Mouse (Mus musculus): ENCODE data around the gene Gsg1l2. TPM values are rescaled to one million over a fixed set of nuclear protein-coding genes. Genes with fewer than 3 reads are reported as not detected.

The Gsg1l2 gene
- polyA plus RNA-seq, 1 experiment from 2014 or later = not detected

DNA sequence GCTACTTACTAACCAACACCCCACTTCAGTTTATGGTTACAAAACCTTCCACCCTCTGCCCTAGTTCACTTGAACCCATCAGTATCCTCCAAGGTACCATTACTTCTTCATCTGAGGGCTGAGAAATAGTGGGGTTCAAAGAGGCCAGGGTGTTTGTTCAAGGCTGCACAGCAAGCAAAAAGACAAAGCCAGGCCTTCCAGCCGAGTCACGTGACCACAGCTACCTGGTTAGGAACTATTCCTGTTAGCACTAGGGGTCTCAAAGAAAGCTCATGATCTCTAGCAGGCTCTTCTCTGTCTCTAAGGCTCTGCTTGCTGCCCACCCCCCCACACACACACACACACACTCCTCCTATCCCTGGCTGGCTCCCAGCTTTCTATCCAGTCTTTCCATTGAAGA lies 2.7 kb upstream of the Gsg1l2 start:
- no peaks in the 10 kb centered on the region for H3K4me1 ChIP-seq (replicated peaks)
- H3K4me2 ChIP-seq (replicated peaks) = no peak overlapping the region
- no peak for ATAC-seq
- no peaks in the 10 kb centered on the region for H3K36me3 ChIP-seq
- no peak overlapping the region for H3K27ac ChIP-seq
- H3K4me3 ChIP-seq (replicated peaks) = no peak overlapping the region
- no peaks in the 10 kb centered on the region for H3K27me3 ChIP-seq
- H3K9me3 ChIP-seq = no peaks in the 10 kb centered on the region
- no peak overlapping the region for H3K9ac ChIP-seq (replicated peaks)
- WGBS = 87% methylated on average over 2 of the region's 2 CpGs

GRCm38 (mm10) chr11:67772577-67772976 lies 1.8 kb upstream of the Gsg1l2 start:
- H3K4me1 ChIP-seq (replicated peaks) = no peaks in the 10 kb centered on the region
- H3K9ac ChIP-seq (replicated peaks) = no peak overlapping the region
- H3K36me3 ChIP-seq = no peaks in the 10 kb centered on the region
- H3K27ac ChIP-seq = no peak overlapping the region
- no peak overlapping the region for H3K4me2 ChIP-seq (replicated peaks)
- no peaks in the 10 kb centered on the region for H3K27me3 ChIP-seq
- WGBS = 29% methylated on average over 8 of the region's 8 CpGs
- no peak for ATAC-seq
- H3K9me3 ChIP-seq = no peaks in the 10 kb centered on the region
- no peak overlapping the region for H3K4me3 ChIP-seq (replicated peaks)

- H3K9ac ChIP-seq (replicated peaks) = no peak overlapping the region
These were observed 15.8 kb downstream of the Gsg1l2 start for GRCm38 (mm10) chr11:67790182-67790581.

DNA sequence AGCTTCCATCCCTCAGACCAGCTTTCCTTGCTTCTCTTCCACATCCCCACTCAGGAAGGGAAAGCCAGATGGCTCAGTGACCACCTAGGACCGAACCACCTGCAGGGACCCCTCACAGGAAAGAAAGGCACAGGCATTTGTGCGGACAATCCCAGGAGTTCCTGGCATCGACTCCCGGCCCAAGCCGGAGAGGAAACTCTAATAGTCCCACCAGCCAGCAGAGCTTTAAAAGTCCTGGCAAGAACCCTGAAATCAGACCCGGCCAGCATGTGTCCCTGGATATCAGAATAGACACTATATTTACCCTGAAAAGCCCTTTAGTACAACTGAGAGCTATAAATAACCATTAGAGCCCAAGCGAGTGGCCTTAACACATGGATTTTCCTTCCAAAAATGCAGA lies 23.5 kb downstream of the Gsg1l2 start, which contains the start of gene Dhrs7c:
TSS of gene Dhrs7c (plus strand) at position 257 of the 400 bp plus-strand sequence.
- H3K36me3 ChIP-seq = no peaks in the 10 kb centered on the region
- no peak within 1 kb of the TSS for H3K4me2 ChIP-seq (replicated peaks)
- H3K4me1 ChIP-seq (replicated peaks) = no peaks in the 10 kb centered on the region
- no peaks in the 10 kb centered on the region for H3K9me3 ChIP-seq
- no peaks in the 10 kb centered on the region for H3K27me3 ChIP-seq
- H3K27ac ChIP-seq = no peak within 1 kb of the TSS
- no peak for ATAC-seq
- no peak within 1 kb of the TSS for H3K9ac ChIP-seq (replicated peaks)
- WGBS = 89% methylated on average over 7 of the region's 7 CpGs
- no peak within 1 kb of the TSS for H3K4me3 ChIP-seq (replicated peaks)

More at GRCm38 (mm10) chr11:67790182-67790581, 15.8 kb downstream of the Gsg1l2 start:
- no peak for ATAC-seq
- Histone ChIP-seq H3K4me2 (replicated peaks) (no peak overlapping the region), H3K9me3 (no peaks in the 10 kb centered on the region), H3K27ac (no peak overlapping the region), H3K4me1 (replicated peaks) (no peaks in the 10 kb centered on the region), H3K4me3 (replicated peaks) (no peak overlapping the region), H3K27me3 (no peaks in the 10 kb centered on the region), H3K36me3 (no peaks in the 10 kb centered on the region)
- 86% methylated on average over 11 of the region's 11 CpGs for WGBS

GRCm38 (mm10) chr11:67800130-67800723 lies 25.8 kb downstream of the Gsg1l2 start:
- Histone ChIP-seq H3K9me3 (no peaks in the 10 kb centered on the region), H3K4me3 (replicated peaks) (no peak overlapping the region), H3K36me3 (no peaks in the 10 kb centered on the region), H3K27me3 (no peaks in the 10 kb centered on the region), H3K27ac (no peak overlapping the region), H3K9ac (replicated peaks) (no peak overlapping the region), H3K4me2 (replicated peaks) (no peak overlapping the region), H3K4me1 (replicated peaks) (no peaks in the 10 kb centered on the region)
- no peak for ATAC-seq

DNA sequence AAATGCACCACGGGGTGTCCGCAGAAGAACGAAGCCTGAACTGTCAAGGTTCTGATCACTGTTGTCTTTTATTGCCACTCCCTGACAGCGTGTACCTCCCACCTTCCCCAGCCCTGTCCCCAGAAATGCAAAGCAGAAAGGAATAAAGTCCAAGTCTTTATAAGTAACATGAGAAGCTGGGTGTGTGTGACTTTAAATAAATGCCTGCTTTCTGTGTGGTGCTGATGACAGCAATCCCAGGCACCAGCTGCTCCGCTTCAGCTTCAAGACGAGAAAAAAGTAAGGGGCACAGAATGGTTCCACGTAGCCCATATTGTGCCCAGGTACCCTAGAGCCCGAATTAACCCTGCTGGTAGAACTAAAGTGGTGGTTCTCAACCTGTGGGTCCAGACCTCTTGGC lies 26.8 kb downstream of the Gsg1l2 start:
- no peak for ATAC-seq
- H3K4me2 ChIP-seq (replicated peaks) = no peak overlapping the region
- WGBS = 82% methylated on average over 8 of the region's 8 CpGs

DNA sequence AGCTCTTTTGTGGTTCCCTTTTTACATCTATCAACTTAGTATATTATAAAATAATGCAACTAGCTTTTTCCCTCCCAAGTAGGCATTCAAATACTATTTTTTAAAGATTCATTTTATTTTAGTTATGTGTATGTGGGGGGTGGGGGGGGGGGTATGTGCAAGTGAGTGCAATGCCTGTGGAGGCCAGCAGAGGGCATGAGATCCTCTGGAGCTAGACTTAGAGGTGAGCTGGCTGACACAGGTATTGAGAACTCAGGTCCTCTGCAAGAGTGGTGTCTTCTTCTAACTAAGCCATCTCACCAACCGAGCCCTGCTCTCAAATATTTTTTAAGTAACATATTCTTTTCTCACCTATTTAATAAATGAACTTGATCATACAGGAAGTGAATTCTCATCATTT lies 31.1 kb downstream of the Gsg1l2 start:
- H3K27me3 ChIP-seq = no peaks in the 10 kb centered on the region
- WGBS = 97% methylated on average over 1 of the region's 1 CpGs

More for the DNA sequence above, 26.8 kb downstream of the Gsg1l2 start:
- Histone ChIP-seq H3K4me3 (replicated peaks) (no peak overlapping the region), H3K9ac (replicated peaks) (no peak overlapping the region), H3K36me3 (no peaks in the 10 kb centered on the region), H3K4me1 (replicated peaks) (no peaks in the 10 kb centered on the region), H3K27ac (no peak overlapping the region), H3K27me3 (no peaks in the 10 kb centered on the region), H3K9me3 (no peaks in the 10 kb centered on the region)

GRCm38 (mm10) chr11:67806832-67807597 lies 32.6 kb downstream of the Gsg1l2 start:
- H3K4me1 ChIP-seq (replicated peaks) = no peaks in the 10 kb centered on the region
- H3K27ac ChIP-seq = no peak overlapping the region
- no peaks in the 10 kb centered on the region for H3K27me3 ChIP-seq
- no peak for ATAC-seq
- H3K36me3 ChIP-seq = no peaks in the 10 kb centered on the region
- no peak overlapping the region for H3K4me2 ChIP-seq (replicated peaks)
- H3K9me3 ChIP-seq = no peaks in the 10 kb centered on the region
- H3K4me3 ChIP-seq (replicated peaks) = no peak overlapping the region
- 89% methylated on average over 11 of the region's 11 CpGs for WGBS
- no peak overlapping the region for H3K9ac ChIP-seq (replicated peaks)

More for the DNA sequence above, 31.1 kb downstream of the Gsg1l2 start:
- Histone ChIP-seq H3K9me3 (no peaks in the 10 kb centered on the region), H3K4me1 (replicated peaks) (no peaks in the 10 kb centered on the region), H3K4me2 (replicated peaks) (no peak overlapping the region), H3K4me3 (replicated peaks) (no peak overlapping the region), H3K36me3 (no peaks in the 10 kb centered on the region), H3K27ac (no peak overlapping the region), H3K9ac (replicated peaks) (no peak overlapping the region)
- ATAC-seq = no peak

GRCm38 (mm10) chr11:67808051-67808450 lies 33.6 kb downstream of the Gsg1l2 start:
- Histone ChIP-seq H3K9me3 (no peaks in the 10 kb centered on the region), H3K27ac (no peak overlapping the region), H3K4me2 (replicated peaks) (no peak overlapping the region), H3K9ac (replicated peaks) (no peak overlapping the region), H3K36me3 (no peaks in the 10 kb centered on the region), H3K4me1 (replicated peaks) (no peaks in the 10 kb centered on the region), H3K27me3 (no peaks in the 10 kb centered on the region), H3K4me3 (replicated peaks) (no peak overlapping the region)
- 79% methylated on average over 5 of the region's 5 CpGs for WGBS
- no peak for ATAC-seq

DNA sequence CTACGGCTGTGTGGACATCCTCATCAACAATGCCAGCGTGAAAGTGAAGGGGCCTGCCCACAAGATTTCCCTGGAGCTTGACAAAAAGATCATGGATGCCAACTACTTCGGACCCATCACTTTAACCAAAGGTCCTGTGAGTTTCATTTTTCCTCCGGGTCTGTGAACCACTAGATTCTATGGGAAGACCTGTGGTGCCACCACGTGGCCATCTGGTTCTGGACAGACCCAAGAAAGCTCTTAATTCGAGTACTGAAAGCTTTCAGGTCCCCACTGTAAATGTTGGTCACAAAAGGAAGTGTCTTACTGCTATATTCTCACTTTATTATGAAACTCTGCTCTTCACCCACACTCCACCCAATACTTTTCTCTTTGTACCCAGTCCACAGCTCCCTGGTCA lies 37.1 kb downstream of the Gsg1l2 start:
- H3K27ac ChIP-seq = no peak overlapping the region
- no peaks in the 10 kb centered on the region for H3K9me3 ChIP-seq
- H3K4me1 ChIP-seq (replicated peaks) = no peaks in the 10 kb centered on the region
- no peaks in the 10 kb centered on the region for H3K27me3 ChIP-seq
- no peak overlapping the region for H3K4me2 ChIP-seq (replicated peaks)
- no peak overlapping the region for H3K4me3 ChIP-seq (replicated peaks)
- H3K36me3 ChIP-seq = no peaks in the 10 kb centered on the region
- WGBS = 86% methylated on average over 6 of the region's 6 CpGs
- no peak for ATAC-seq
- no peak overlapping the region for H3K9ac ChIP-seq (replicated peaks)

- no peaks in the 10 kb centered on the region for H3K9me3 ChIP-seq
- H3K27me3 ChIP-seq = no peaks in the 10 kb centered on the region
- no peak overlapping the region for H3K4me3 ChIP-seq (replicated peaks)
- 18% methylated on average over 5 of the region's 5 CpGs for WGBS
- H3K4me1 ChIP-seq (replicated peaks) = 0 out of 2 replicates have a peak, but pooled peaks cover 3% of the 10 kb centered on the region
- no peaks in the 10 kb centered on the region for H3K36me3 ChIP-seq
- H3K9ac ChIP-seq (replicated peaks) = no peak overlapping the region
- H3K27ac ChIP-seq = no peak overlapping the region
- H3K4me2 ChIP-seq (replicated peaks) = peak overlapping the region; percentile 33
- ATAC-seq = 0 out of 2 replicates have a peak, but pooled peaks have one; percentile 48
These were observed 45.2 kb downstream of the Gsg1l2 start for GRCm38 (mm10) chr11:67819604-67820003.

GRCm38 (mm10) chr11:67820221-67820620 lies 45.8 kb downstream of the Gsg1l2 start:
- no peaks in the 10 kb centered on the region for H3K27me3 ChIP-seq
- no peak overlapping the region for H3K9ac ChIP-seq (replicated peaks)
- no peaks in the 10 kb centered on the region for H3K36me3 ChIP-seq
- H3K4me2 ChIP-seq (replicated peaks) = no peak overlapping the region
- H3K4me3 ChIP-seq (replicated peaks) = no peak overlapping the region
- no peaks in the 10 kb centered on the region for H3K9me3 ChIP-seq
- 0 out of 2 replicates have a peak, but pooled peaks cover 3% of the 10 kb centered on the region for H3K4me1 ChIP-seq (replicated peaks)
- H3K27ac ChIP-seq = no peak overlapping the region
- ATAC-seq = no peak
- WGBS = 27% methylated on average over 4 of the region's 4 CpGs
